Mouse (Mus musculus) kidney, adult 18-20 months (tissue): ENCODE results near the gene Zfp292.

ENCODE experiments used
- DNase-seq: peaks from one replicate; pipeline ENCODE4 v3.0.0; 2021

The Zfp292 gene

GRCm38 (mm10) chr4:34881851-34882250 is 909 bp downstream of the Zfp292 start:
- DNase-seq = no peak

GRCm38 (mm10) chr4:34880921-34881650 is 1.7 kb downstream of the Zfp292 start:
- no peak for DNase-seq

GRCm38 (mm10) chr4:34874234-34874633 is 8.5 kb downstream of the Zfp292 start:
- no peak for DNase-seq

GRCm38 (mm10) chr4:34872896-34873495 is 9.8 kb downstream of the Zfp292 start:
- DNase-seq = no peak

- no peak for DNase-seq
Observed at GRCm38 (mm10) chr4:34869813-34870212, 12.9 kb downstream of the Zfp292 start.

- no peak for DNase-seq
Observed at GRCm38 (mm10) chr4:34861438-34861837, 21.3 kb downstream of the Zfp292 start.

GRCm38 (mm10) chr4:34859416-34859815 is 23.3 kb downstream of the Zfp292 start:
- DNase-seq = no peak

GRCm38 (mm10) chr4:34858903-34859302 is 23.9 kb downstream of the Zfp292 start:
- no peak for DNase-seq

GRCm38 (mm10) chr4:34855966-34856365 is 26.8 kb downstream of the Zfp292 start:
- no peak for DNase-seq

GRCm38 (mm10) chr4:34852051-34852450 is 30.7 kb downstream of the Zfp292 start:
- no peak for DNase-seq

- no peak for DNase-seq
Observed at GRCm38 (mm10) chr4:34850156-34850555, 32.6 kb downstream of the Zfp292 start.

GRCm38 (mm10) chr4:34847679-34848309 is 35.0 kb downstream of the Zfp292 start:
- no peak for DNase-seq

- no peak for DNase-seq
Observed at GRCm38 (mm10) chr4:34843839-34844238, 38.9 kb downstream of the Zfp292 start.

GRCm38 (mm10) chr4:34842826-34843225 is 39.9 kb downstream of the Zfp292 start:
- no peak for DNase-seq

- DNase-seq = no peak
Observed at GRCm38 (mm10) chr4:34831496-34831895, 51.3 kb downstream of the Zfp292 start.

GRCm38 (mm10) chr4:34829456-34829855 is 53.3 kb downstream of the Zfp292 start:
- no peak for DNase-seq

- DNase-seq = no peak
Observed at GRCm38 (mm10) chr4:34823901-34824300, 58.9 kb downstream of the Zfp292 start.

- DNase-seq = no peak
Observed at GRCm38 (mm10) chr4:34819904-34820303, 62.9 kb downstream of the Zfp292 start.

- no peak for DNase-seq
Observed at GRCm38 (mm10) chr4:34801166-34802034, 81.4 kb downstream of the Zfp292 start.

- no peak for DNase-seq
Observed at GRCm38 (mm10) chr4:34798005-34798404, 84.8 kb downstream of the Zfp292 start.

- DNase-seq = no peak
Observed at GRCm38 (mm10) chr4:34797294-34797983, 85.3 kb downstream of the Zfp292 start.

GRCm38 (mm10) chr4:34796294-34796693 is 86.5 kb downstream of the Zfp292 start:
- no peak for DNase-seq

- peak; percentile 16 for DNase-seq
Observed at GRCm38 (mm10) chr4:34786476-34786875, 96.3 kb downstream of the Zfp292 start.
